Mouse (Mus musculus) erythroblast, embryonic 14.5 days (primary cell): ENCODE results near the gene Rslcan18.

Experiments used
- GATA1 ChIP-seq: IDR thresholded peaks from 2 replicates; pipeline ENCODE4 v1.6.1; 2012; ENCODE audit warnings: low read length, inconsistent platforms, mixed read lengths
- TAL1 ChIP-seq: IDR thresholded peaks from 3 replicates; pipeline ENCODE4 v1.6.1; 2012; ENCODE audit warnings: low read length, inconsistent platforms, mixed read lengths

- TF ChIP-seq GATA1: no peak
- TF ChIP-seq TAL1: no peak
Measured at GRCm38 (mm10) chr13:67108194-67108820, 7.8 kb downstream of the Rslcan18 start, which contains the start of gene Gm28557.
